Mouse (Mus musculus) layer of hippocampus, adult 9-10 months (tissue): ENCODE results near the gene Slc25a4.
"Not testable (repeated sequence)": the region's sequence is repeated elsewhere in the genome, so short reads cannot be mapped to it uniquely, and the experiment has no call there.

Experiments used
- DNase-seq: peaks from one replicate; pipeline ENCODE4 v3.0.0; 2022; ENCODE audit warnings: low spot score

Slc25a4 gene

GRCm38 (mm10) chr8:46210404-46211315 lies at the start of gene Slc25a4:
TSS of gene Slc25a4 (minus strand) at chr8:46211284.
- DNase-seq, result peak; percentile 82

GRCm38 (mm10) chr8:46257921-46258682 lies 47.0 kb upstream of the Slc25a4 start:
- DNase-seq, result no peak

- DNase-seq, result no peak
Measured at GRCm38 (mm10) chr8:46252456-46252855, 41.4 kb upstream of the Slc25a4 start.

- no peak for DNase-seq
Measured at GRCm38 (mm10) chr8:46251561-46251960, 40.5 kb upstream of the Slc25a4 start.

GRCm38 (mm10) chr8:46246346-46246745 lies 35.3 kb upstream of the Slc25a4 start:
- DNase-seq, result no peak

- no peak for DNase-seq
Measured at GRCm38 (mm10) chr8:46242946-46243345, 31.9 kb upstream of the Slc25a4 start.

GRCm38 (mm10) chr8:46241568-46242374 lies 30.7 kb upstream of the Slc25a4 start:
- peak; percentile 46 for DNase-seq

GRCm38 (mm10) chr8:46236441-46237223 lies 25.5 kb upstream of the Slc25a4 start:
- no peak for DNase-seq

- no peak for DNase-seq
Measured at GRCm38 (mm10) chr8:46234736-46235135, 23.7 kb upstream of the Slc25a4 start.

GRCm38 (mm10) chr8:46232798-46233197 lies 21.7 kb upstream of the Slc25a4 start:
- DNase-seq, result no peak

- DNase-seq, result not testable (repeated sequence)
Measured at GRCm38 (mm10) chr8:46231968-46232367, 20.9 kb upstream of the Slc25a4 start.

- no peak for DNase-seq
Measured at GRCm38 (mm10) chr8:46226622-46227021, 15.5 kb upstream of the Slc25a4 start.

GRCm38 (mm10) chr8:46225501-46225900 lies 14.4 kb upstream of the Slc25a4 start:
- no peak for DNase-seq

GRCm38 (mm10) chr8:46220566-46220965 lies 9.5 kb upstream of the Slc25a4 start:
- DNase-seq, result no peak

- DNase-seq, result no peak
Measured at GRCm38 (mm10) chr8:46216838-46217237, 5.8 kb upstream of the Slc25a4 start.

- DNase-seq, result no peak
Measured at GRCm38 (mm10) chr8:46213971-46214480, 2.9 kb upstream of the Slc25a4 start.

- no peak for DNase-seq
Measured at GRCm38 (mm10) chr8:46212194-46212593, 1.1 kb upstream of the Slc25a4 start.

GRCm38 (mm10) chr8:46211611-46212071 lies 557 bp upstream of the Slc25a4 start:
- no peak for DNase-seq

GRCm38 (mm10) chr8:46209057-46209456 lies 2.0 kb downstream of the Slc25a4 start:
- no peak for DNase-seq

GRCm38 (mm10) chr8:46208354-46208753 lies 2.7 kb downstream of the Slc25a4 start:
- DNase-seq, result no peak

- no peak for DNase-seq
Measured at GRCm38 (mm10) chr8:46206107-46206506, 5.0 kb downstream of the Slc25a4 start.
